Mouse (Mus musculus): Measurements from ENCODE around the gene Ncor2. TPM values are rescaled to one million over a fixed set of nuclear protein-coding genes. Genes with fewer than 3 reads are reported as not detected.

The Ncor2 gene
- polyA plus RNA-seq, 1 experiment from 2014 or later, result 11.1 TPM

DNA sequence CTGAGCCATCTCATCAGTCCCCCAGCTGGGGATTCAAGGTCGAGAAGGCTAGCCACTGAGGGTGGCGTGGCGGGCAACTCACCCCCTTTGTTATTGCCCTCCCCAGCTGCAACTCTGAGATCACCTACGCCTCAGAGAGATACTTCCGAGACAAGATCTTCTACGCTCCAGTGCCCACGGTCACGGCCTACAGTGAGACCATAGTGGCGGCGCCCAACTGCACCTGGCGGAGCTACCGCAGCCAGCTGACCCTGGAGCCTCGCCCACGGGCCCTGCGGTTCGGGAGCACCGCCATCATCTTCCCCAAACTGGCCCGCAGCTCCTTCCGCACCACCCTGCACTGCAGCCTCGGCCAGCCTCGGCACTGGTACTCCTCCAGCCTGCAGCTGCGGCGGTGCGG is 167.9 kb downstream of the Ncor2 start:
- WGBS, result 93% methylated on average over 24 of the region's 24 CpGs
- no peak for ATAC-seq (ENCODE audit: low FRiP score, low TSS enrichment)

DNA sequence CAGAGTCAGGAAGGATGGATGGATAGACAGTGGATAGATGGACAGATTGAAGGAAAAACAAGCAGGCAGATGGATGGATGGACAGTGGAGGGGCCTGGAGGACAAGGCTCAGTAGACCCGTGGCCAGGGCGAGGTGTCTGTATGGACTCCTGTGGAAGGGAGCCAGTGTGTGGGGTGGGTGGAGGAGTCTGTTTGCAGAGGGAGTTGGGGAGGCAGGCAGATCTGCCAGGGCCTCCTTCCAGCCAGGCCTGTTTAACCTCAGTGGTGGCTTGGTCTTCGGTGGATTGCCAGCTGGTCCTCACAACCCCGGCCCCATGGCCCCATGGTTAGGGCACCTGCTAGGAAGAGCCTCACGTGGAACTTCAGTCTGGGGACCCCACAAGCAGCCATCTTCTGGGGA is 172.1 kb downstream of the Ncor2 start:
- Histone ChIP-seq H3K4me2 (replicated peaks; ENCODE audit: low read depth) (no peak overlapping the region), H3K36me3 (ENCODE audit: control insufficient read depth, insufficient read depth, low read length) (no peaks in the 10 kb centered on the region; the same call in 1 of the 2 replicates), H3K4me3 (ENCODE audit: low read depth, low read length) (no peak overlapping the region), H3K9me3 (ENCODE audit: control insufficient read depth, low read length) (no peaks in the 10 kb centered on the region), H3K4me1 (replicated peaks; ENCODE audit: control insufficient read depth, insufficient read depth) (peaks cover 4% of the 10 kb centered on the region), H3K27ac (replicated peaks) (no peak overlapping the region), H3K27me3 (ENCODE audit: control insufficient read depth, insufficient read depth, low read length) (no peaks in the 10 kb centered on the region), H3K9ac (ENCODE audit: low read length) (no peak overlapping the region)
- no peak; the same call in 1 of the 2 replicates for ATAC-seq (ENCODE audit: low FRiP score, low TSS enrichment)
- DNase-seq (ENCODE audit: low spot score), result peak; percentile 38
- TF ChIP-seq CTCF (IDR thresholded peaks at IDR 0.05; ENCODE audit: low read depth) (no peak), EP300 (optimal IDR thresholded peaks at IDR 0.05) (no peak)
- 15% methylated on average over 5 of the region's 5 CpGs for WGBS

More for the DNA sequence above, 167.9 kb downstream of the Ncor2 start:
- peaks cover 10% of the 10 kb centered on the region for H3K36me3 ChIP-seq (ENCODE audit: control insufficient read depth, insufficient read depth, low read length)
- TF ChIP-seq CTCF (IDR thresholded peaks at IDR 0.05; ENCODE audit: low read depth), result no peak
- H3K9ac ChIP-seq (ENCODE audit: low read length), result no peak overlapping the region
- H3K4me2 ChIP-seq (replicated peaks; ENCODE audit: low read depth), result no peak overlapping the region
- no peaks in the 10 kb centered on the region for H3K27me3 ChIP-seq (ENCODE audit: control insufficient read depth, insufficient read depth, low read length)
- no peaks in the 10 kb centered on the region for H3K4me1 ChIP-seq (replicated peaks; ENCODE audit: control insufficient read depth, insufficient read depth)
- no peaks in the 10 kb centered on the region for H3K9me3 ChIP-seq (ENCODE audit: control insufficient read depth, low read length)
- no peak overlapping the region for H3K27ac ChIP-seq (replicated peaks)
- DNase-seq (ENCODE audit: low spot score), result no peak
- no peak overlapping the region for H3K4me3 ChIP-seq (ENCODE audit: low read depth, low read length)

DNA sequence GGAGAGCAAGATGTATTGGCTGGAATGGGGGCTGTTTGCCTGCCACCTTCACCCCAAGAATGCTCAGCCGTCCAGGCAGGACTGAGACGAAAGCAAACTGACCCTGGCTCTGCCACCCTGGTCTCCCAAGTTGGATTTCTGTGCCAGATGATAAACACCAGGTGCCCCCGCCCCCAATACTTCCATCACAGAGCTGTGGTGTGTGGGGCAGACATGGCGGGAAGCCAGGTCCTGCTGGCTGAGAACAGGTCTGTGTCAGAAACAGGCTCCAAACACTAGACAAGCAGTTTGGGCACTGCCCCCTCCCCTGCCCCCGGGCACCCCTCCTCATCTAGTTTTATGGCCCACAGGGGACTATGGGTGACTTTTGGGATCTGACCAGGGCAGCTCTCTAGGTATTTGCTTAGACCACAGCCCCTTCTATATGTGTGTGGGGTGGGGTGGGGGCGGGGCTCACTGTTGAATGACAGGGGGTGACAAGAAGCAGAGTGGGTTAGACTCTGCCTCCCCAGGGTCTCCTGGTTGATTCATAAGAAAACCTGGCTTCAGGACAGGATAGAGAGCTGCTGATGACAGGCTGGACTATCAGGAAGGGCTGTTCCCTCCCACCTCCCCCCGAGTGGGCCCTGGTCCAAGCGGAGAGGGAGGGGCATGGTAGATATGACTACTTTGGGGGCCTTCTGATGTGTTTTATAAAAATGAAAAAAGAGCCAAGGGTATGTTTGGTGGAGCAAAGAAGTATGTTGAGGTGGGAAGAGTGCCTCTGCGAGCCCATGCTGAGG is 173.0 kb downstream of the Ncor2 start:
- no peak overlapping the region for H3K4me3 ChIP-seq (ENCODE audit: low read depth, low read length)
- 42% methylated on average over 9 of the region's 9 CpGs for whole genome bisulfite sequencing
- no peak overlapping the region for H3K27ac ChIP-seq (replicated peaks)
- no peak overlapping the region for H3K4me2 ChIP-seq (replicated peaks; ENCODE audit: low read depth)
- peaks cover 4% of the 10 kb centered on the region for H3K4me1 ChIP-seq (replicated peaks; ENCODE audit: control insufficient read depth, insufficient read depth)
- DNase-seq (ENCODE audit: low spot score) (peak; percentile 39), ATAC-seq (ENCODE audit: low FRiP score, low TSS enrichment) (peak; percentile 18; the same call in 1 of the 2 replicates)
- no peaks in the 10 kb centered on the region for H3K27me3 ChIP-seq (ENCODE audit: control insufficient read depth, insufficient read depth, low read length)
- no peak overlapping the region for H3K9ac ChIP-seq (ENCODE audit: low read length)
- TF ChIP-seq CTCF (IDR thresholded peaks at IDR 0.05; ENCODE audit: low read depth) (no peak), EP300 (optimal IDR thresholded peaks at IDR 0.05) (no peak)
- H3K36me3 ChIP-seq (ENCODE audit: control insufficient read depth, insufficient read depth, low read length), result no peaks in the 10 kb centered on the region
- no peaks in the 10 kb centered on the region for H3K9me3 ChIP-seq (ENCODE audit: control insufficient read depth, low read length)

DNA sequence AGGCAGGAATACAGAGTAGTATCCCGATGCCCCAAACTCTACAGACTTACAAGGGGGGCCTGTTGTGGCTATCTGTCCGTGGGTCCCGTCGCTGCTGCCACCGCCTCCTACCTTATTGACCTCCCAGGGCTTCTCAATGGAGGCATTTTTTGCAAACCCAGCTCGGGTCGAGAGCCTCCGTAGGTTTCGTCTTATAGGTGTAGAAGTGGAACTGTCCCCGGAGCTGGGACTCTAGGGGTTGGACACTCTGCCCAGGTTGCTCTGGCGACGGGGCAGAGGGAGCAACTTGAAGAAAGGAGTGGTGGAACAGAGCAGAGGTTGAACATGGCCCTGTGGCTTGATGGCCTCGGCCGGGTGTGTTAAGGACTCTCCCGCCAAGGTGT is 175.2 kb downstream of the Ncor2 start:
- peaks cover 4% of the 10 kb centered on the region for H3K4me1 ChIP-seq (replicated peaks; ENCODE audit: control insufficient read depth, insufficient read depth)
- H3K9ac ChIP-seq (ENCODE audit: low read length), result peak overlapping the region; percentile 50
- peak overlapping the region; percentile 53 for H3K4me2 ChIP-seq (replicated peaks; ENCODE audit: low read depth)
- peak overlapping the region; percentile 39 for H3K4me3 ChIP-seq (ENCODE audit: low read depth, low read length)
- ATAC-seq (ENCODE audit: low FRiP score, low TSS enrichment) (no peak), DNase-seq (ENCODE audit: low spot score) (no peak)
- H3K36me3 ChIP-seq (ENCODE audit: control insufficient read depth, insufficient read depth, low read length), result no peaks in the 10 kb centered on the region
- H3K9me3 ChIP-seq (ENCODE audit: control insufficient read depth, low read length), result no peaks in the 10 kb centered on the region
- H3K27me3 ChIP-seq (ENCODE audit: control insufficient read depth, insufficient read depth, low read length), result no peaks in the 10 kb centered on the region
- TF ChIP-seq CTCF (IDR thresholded peaks at IDR 0.05; ENCODE audit: low read depth), result no peak
- no peak for TF ChIP-seq EP300 (optimal IDR thresholded peaks at IDR 0.05)
- WGBS, result 10% methylated on average over 15 of the region's 15 CpGs
- H3K27ac ChIP-seq (replicated peaks), result no peak overlapping the region

DNA sequence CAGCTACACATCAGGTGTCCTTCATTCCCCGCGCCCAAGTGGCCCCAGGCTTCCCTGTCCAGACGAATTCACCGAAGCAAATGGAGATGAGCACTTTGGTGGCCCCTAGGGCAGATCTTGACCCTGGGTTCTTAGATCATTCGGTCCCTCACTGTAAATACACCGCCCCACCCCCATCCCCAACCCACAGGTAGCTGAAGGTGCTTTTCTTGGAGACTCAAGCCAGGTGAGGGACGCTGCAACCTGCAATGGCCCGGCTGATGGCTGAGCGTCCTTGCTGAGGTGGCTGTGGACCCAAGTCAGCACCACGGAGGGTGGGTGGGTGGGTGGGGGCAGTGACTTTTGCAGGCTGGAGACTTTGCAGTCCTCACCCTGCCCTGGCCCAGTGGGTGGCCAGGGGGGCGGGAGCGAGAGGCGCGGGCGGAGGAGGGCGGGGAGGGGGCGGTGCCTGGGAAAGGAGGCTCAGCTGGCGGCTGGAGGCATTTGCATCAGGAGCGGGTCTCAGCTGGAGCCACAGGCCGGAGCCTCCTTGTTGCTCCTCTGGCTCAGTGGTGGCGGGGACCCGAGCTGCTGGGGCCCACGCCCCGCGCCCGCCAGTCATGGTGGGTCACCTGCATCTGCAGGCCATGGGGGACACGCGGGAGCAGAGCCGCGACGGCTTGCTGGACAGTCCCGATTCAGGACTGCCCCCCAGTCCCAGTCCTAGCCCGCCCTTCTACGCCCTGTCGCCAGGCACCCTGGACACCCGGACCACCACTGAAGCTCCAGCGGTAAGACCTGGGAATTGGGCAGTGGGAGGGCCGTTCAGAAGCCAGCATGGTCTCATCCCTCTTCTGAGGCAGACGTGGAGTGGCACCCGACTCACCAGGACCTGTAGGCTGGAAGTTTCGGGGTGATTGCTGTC is 175.8 kb downstream of the Ncor2 start, which contains the start of gene Rflna:
Rflna (plus strand) TSS at position 253 of the 904 bp plus-strand sequence.
- H3K4me2 ChIP-seq (replicated peaks; ENCODE audit: low read depth), result peak within 1 kb of the TSS; percentile 53
- no peaks in the 10 kb centered on the region for H3K27me3 ChIP-seq (ENCODE audit: control insufficient read depth, insufficient read depth, low read length)
- no peak within 1 kb of the TSS for H3K27ac ChIP-seq (replicated peaks)
- DNase-seq (ENCODE audit: low spot score) (peak; percentile 81), ATAC-seq (ENCODE audit: low FRiP score, low TSS enrichment) (peak; percentile 49)
- H3K4me1 ChIP-seq (replicated peaks; ENCODE audit: control insufficient read depth, insufficient read depth), result peaks cover 4% of the 10 kb centered on the region
- H3K36me3 ChIP-seq (ENCODE audit: control insufficient read depth, insufficient read depth, low read length), result no peaks in the 10 kb centered on the region
- WGBS, result 6% methylated on average over 29 of the region's 41 CpGs
- TF ChIP-seq EP300 (optimal IDR thresholded peaks at IDR 0.05) (no peak), CTCF (IDR thresholded peaks at IDR 0.05; ENCODE audit: low read depth) (no peak)
- H3K9me3 ChIP-seq (ENCODE audit: control insufficient read depth, low read length), result no peaks in the 10 kb centered on the region
- H3K9ac ChIP-seq (ENCODE audit: low read length), result peak within 1 kb of the TSS; percentile 50
- H3K4me3 ChIP-seq (ENCODE audit: low read depth, low read length), result peak within 1 kb of the TSS; percentile 39
